Mouse (Mus musculus) heart, postnatal 0 days (tissue): ENCODE data around the gene Galnt17.

ENCODE experiments used
- CTCF ChIP-seq: IDR thresholded peaks from 2 replicates; pipeline ENCODE4 v1.5.1; 2016; ENCODE audit warnings: antibody characterized with exemption, control low read depth, low read depth
- EP300 ChIP-seq: IDR thresholded peaks from 2 replicates; pipeline ENCODE4 v1.6.1; 2016; ENCODE audit warnings: antibody characterized with exemption, low read depth

DNA sequence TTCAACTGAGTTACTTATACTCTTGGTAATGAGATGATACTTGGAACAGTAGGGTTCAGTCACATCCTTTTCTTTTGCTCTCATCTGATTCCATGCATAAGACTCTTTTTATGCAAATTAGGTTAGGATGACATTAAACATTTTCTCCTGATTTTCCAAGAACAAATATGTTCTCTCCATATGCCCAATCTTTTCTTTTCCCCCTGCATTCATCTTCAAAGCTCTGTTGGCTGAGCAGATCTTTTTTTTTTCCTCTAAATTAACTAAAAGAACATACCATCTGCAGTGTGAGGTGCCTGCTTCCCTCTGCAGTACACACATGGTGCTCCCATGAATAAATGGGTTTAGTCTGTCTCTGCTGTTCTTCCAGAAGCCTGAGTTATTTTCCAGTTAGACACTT is 173.5 kb downstream of the Galnt17 start:
- TF ChIP-seq EP300 = no peak
- no peak for TF ChIP-seq CTCF
